Mouse (Mus musculus) right cerebral cortex, postnatal 10 days (tissue): ENCODE results near the gene Olfr1449.
"Not testable (repeated sequence)": the region's sequence is repeated elsewhere in the genome, so short reads cannot be mapped to it uniquely, and the experiment has no call there.

Experiments
- DNase-seq, 2 experiments: peaks; one replicate each; pipeline ENCODE4 v3.0.0; 2021; ENCODE audit warnings: low spot score in 2 of 2

Olfr1449 gene

GRCm38 (mm10) chr19:12930540-12930939 lies at the start of gene Olfr1449:
Gene Olfr1449 (plus strand): TSS chr19:12930840.
- DNase-seq, result no peak

GRCm38 (mm10) chr19:12883555-12883954 lies 47.1 kb upstream of the Olfr1449 start, which contains the start of gene Olfr1445:
Gene Olfr1445 (plus strand): TSS chr19:12883855.
- no peak for DNase-seq

DNA sequence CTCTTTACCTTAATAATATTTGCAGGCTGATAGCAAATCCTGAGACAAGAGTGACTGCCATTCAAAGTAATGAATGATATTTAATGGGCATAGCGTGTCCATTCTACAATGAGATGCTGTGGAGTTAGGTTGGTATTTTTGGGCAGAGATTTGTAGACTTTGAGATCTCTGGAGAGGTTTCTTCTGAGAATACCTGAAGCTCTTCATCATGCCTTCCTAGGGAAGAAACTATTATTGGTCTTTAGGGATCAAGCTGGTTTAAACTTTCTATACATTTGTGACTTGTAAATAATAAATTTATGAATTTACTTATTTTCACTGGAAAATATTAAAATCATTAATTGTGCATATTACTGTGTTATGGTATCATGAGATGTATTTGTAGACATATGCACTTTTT lies 37.2 kb upstream of the Olfr1449 start, which contains the start of gene Olfr1446:
Olfr1446 (minus strand) TSS at position 101 of the 400 bp plus-strand sequence.
- DNase-seq, result no peak

DNA sequence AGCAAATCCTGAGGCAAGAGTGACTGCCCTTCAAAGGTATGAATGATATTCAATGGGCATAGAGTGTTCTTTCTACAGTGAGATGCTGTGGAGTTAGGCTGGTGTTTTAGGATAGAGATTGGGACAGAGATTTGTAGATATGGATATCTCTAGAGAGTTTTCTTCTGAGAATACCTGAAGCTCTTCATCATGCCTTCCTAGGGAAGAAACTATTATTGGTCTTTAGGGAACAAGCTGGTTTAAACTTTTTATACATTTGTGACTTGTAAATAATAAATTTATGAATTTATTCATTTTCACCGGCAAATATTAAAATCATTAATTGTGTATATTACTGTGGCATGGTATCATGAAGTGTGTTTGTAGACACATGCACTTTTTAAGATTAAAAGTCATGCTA lies 27.0 kb upstream of the Olfr1449 start, which contains the start of gene Olfr1447:
Olfr1447 (minus strand) TSS at position 101 of the 400 bp plus-strand sequence.
- DNase-seq, result no peak

DNA sequence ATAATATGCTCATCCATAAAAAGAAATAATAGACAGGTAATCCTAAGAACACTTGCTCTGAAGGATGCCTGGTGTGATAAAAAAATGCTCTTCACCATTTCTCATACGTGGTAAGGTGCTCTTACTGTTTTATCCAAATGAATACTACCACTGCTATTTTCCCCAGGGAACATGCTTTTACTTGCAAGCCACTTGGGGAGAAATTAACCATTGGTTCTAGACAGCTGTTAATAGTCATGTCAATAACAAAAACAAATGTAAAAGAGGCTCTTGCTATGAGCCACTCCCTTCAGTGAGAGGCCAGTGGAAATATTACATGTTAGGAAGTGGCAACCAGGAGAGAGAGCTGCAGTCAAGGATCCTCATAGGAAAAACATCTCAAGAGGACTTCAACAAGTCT lies 6.3 kb upstream of the Olfr1449 start, which contains the start of gene Olfr1448:
Olfr1448 (minus strand) TSS at position 101 of the 400 bp plus-strand sequence.
- no peak for DNase-seq

GRCm38 (mm10) chr19:12949958-12950357 lies 19.3 kb downstream of the Olfr1449 start, which contains the start of gene Olfr1450:
Gene Olfr1450 (plus strand): TSS chr19:12950258.
- DNase-seq, result no peak

DNA sequence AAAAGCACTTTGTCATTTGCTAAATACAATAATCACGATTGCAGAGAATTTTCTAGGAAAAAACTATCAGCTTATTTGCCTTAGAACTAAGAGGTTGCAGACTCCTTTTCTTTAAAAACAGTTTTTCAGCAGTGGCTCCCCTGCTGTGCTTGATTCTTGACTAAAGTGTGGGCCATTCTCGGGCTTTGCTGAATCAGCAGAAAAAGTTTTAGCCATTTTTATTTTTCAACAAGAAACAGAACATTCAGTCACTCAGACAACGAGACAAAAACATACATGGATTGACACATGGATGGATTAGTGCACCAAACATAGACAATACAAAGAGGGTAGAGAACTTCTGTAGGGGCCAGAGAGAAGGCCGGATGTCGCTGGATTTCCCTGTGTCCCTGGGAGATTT lies 39.4 kb downstream of the Olfr1449 start:
- DNase-seq, result not testable (repeated sequence)
